Mouse (Mus musculus): ENCODE results near the gene Slit3.

Gene Slit3

GRCm38 (mm10) chr11:35120894-35121610, at the start of gene Slit3:
Slit3 (plus strand) TSS chr11:35121224.
- no peak for DNase-seq (ENCODE audit: low spot score)

GRCm38 (mm10) chr11:35071451-35071850, 49.6 kb upstream of the Slit3 start:
- DNase-seq (ENCODE audit: low spot score), result no peak

- DNase-seq (ENCODE audit: low spot score), result no peak
These were observed 45.6 kb upstream of the Slit3 start for GRCm38 (mm10) chr11:35075411-35075810.

- no peak for DNase-seq (ENCODE audit: low spot score)
These were observed 40.4 kb upstream of the Slit3 start for GRCm38 (mm10) chr11:35080451-35081125.

GRCm38 (mm10) chr11:35082297-35082696, 38.7 kb upstream of the Slit3 start:
- DNase-seq (ENCODE audit: low spot score), result no peak

GRCm38 (mm10) chr11:35083049-35083448, 38.0 kb upstream of the Slit3 start:
- DNase-seq (ENCODE audit: low spot score), result no peak

- no peak for DNase-seq (ENCODE audit: low spot score)
These were observed 35.7 kb upstream of the Slit3 start for GRCm38 (mm10) chr11:35085351-35085750.

GRCm38 (mm10) chr11:35086029-35086428, 35.0 kb upstream of the Slit3 start:
- DNase-seq (ENCODE audit: low spot score), result no peak

GRCm38 (mm10) chr11:35087454-35087853, 33.6 kb upstream of the Slit3 start:
- DNase-seq (ENCODE audit: low spot score), result no peak

GRCm38 (mm10) chr11:35088136-35088535, 32.9 kb upstream of the Slit3 start:
- DNase-seq (ENCODE audit: low spot score), result no peak

GRCm38 (mm10) chr11:35090629-35091335, 30.2 kb upstream of the Slit3 start:
- peak; percentile 1 for DNase-seq (ENCODE audit: low spot score)

- no peak for DNase-seq (ENCODE audit: low spot score)
These were observed 24.5 kb upstream of the Slit3 start for GRCm38 (mm10) chr11:35096538-35096937.

- no peak for DNase-seq (ENCODE audit: low spot score)
These were observed 11.2 kb upstream of the Slit3 start for GRCm38 (mm10) chr11:35109781-35110180.

GRCm38 (mm10) chr11:35110784-35111183, 10.2 kb upstream of the Slit3 start:
- no peak for DNase-seq (ENCODE audit: low spot score)

GRCm38 (mm10) chr11:35113290-35113689, 7.7 kb upstream of the Slit3 start:
- DNase-seq (ENCODE audit: low spot score), result no peak

GRCm38 (mm10) chr11:35116436-35116835, 4.6 kb upstream of the Slit3 start:
- no peak for DNase-seq (ENCODE audit: low spot score)

GRCm38 (mm10) chr11:35117871-35118270, 3.2 kb upstream of the Slit3 start:
- no peak for DNase-seq (ENCODE audit: low spot score)

- no peak for DNase-seq (ENCODE audit: low spot score)
These were observed 2.3 kb upstream of the Slit3 start for GRCm38 (mm10) chr11:35118731-35119130.

- peak; percentile 6 for DNase-seq (ENCODE audit: low spot score)
These were observed 1.7 kb upstream of the Slit3 start for GRCm38 (mm10) chr11:35119360-35119759.

GRCm38 (mm10) chr11:35120076-35120475, 948 bp upstream of the Slit3 start:
- no peak for DNase-seq (ENCODE audit: low spot score)

- no peak for DNase-seq (ENCODE audit: low spot score)
These were observed 561 bp downstream of the Slit3 start for GRCm38 (mm10) chr11:35121611-35121959.

GRCm38 (mm10) chr11:35122091-35122811, 1.2 kb downstream of the Slit3 start:
- DNase-seq (ENCODE audit: low spot score), result no peak

Measured in T-cell, adult 2 months (primary cell).